Mouse (Mus musculus) kidney, embryonic 16.5 days (tissue): ENCODE measurements around the gene Plekha7. TPM values are rescaled to one million over a fixed set of nuclear protein-coding genes. Genes with fewer than 3 reads are reported as not detected.

ENCODE experiments used
- ATAC-seq: fragments of 200-750 bp; cut with Nextera tagmentation; 2 replicates; pipeline ENCODE4 v1.8.0; 2017; ENCODE audit warnings: moderate TSS enrichment; ENCODE audit not compliant: low FRiP score, low TSS enrichment
- H3K27ac ChIP-seq: fragments of 300-500 bp; sonication (generic); 2 replicates; pipeline ENCODE4 v1.5.1; 2014; ENCODE audit warnings: low read length
- H3K27me3 ChIP-seq: fragments of 300-500 bp; sonication (generic); 2 replicates; pipeline ENCODE4 v1.6.1; 2014; ENCODE audit warnings: low read length, control low read depth, mixed read lengths; ENCODE audit not compliant: insufficient read depth
- H3K36me3 ChIP-seq: fragments of 300-500 bp; sonication (generic); 2 replicates; pipeline ENCODE4 v1.6.1; 2014; ENCODE audit warnings: low read length, control low read depth, mixed read lengths; ENCODE audit not compliant: insufficient read depth
- H3K4me1 ChIP-seq: fragments of 300-500 bp; sonication (generic); 2 replicates; pipeline ENCODE4 v1.6.1; 2014; ENCODE audit warnings: low read length, control low read depth, mixed read lengths; ENCODE audit not compliant: insufficient read depth
- H3K4me2 ChIP-seq: fragments of 300-500 bp; sonication (generic); replicated peaks from 2 replicates; pipeline ENCODE4 v1.6.1; 2014; ENCODE audit warnings: low read depth, low read length
- H3K4me3 ChIP-seq: fragments of 300-500 bp; sonication (generic); 2 replicates; pipeline ENCODE4 v1.5.1; 2014; ENCODE audit warnings: mild to moderate bottlenecking, low read length
- H3K9ac ChIP-seq: fragments of 300-500 bp; sonication (generic); replicated peaks from 2 replicates; pipeline ENCODE4 v1.6.1; 2014; ENCODE audit warnings: low read length
- H3K9me3 ChIP-seq: fragments of 300-500 bp; sonication (generic); 2 replicates; pipeline ENCODE4 v1.6.1; 2016; ENCODE audit warnings: low read length, control low read depth
- WGBS: fragments of 180-500 bp; shearing (Covaris S2); extraction: QIAGEN DNeasy Blood & Tissue Kit; methylation state at CpG from one replicate; pipeline ENCODE4 v1.1.7; 2014; 5-methylcytosine and 5-hydroxymethylcytosine counted together
- polyA plus RNA-seq: library from polyadenylated mRNA; unstranded; fragments of >200 nt; fragmentation: Nextera tagmentation; extraction: Ambion mirVana; gene quantifications from 2 replicates; pipeline ENCODE4 v1.2.1, GENCODE M21; 2015

The Plekha7 gene
- polyA plus RNA-seq, 1 experiment from 2014 or later = 13.1 TPM

DNA sequence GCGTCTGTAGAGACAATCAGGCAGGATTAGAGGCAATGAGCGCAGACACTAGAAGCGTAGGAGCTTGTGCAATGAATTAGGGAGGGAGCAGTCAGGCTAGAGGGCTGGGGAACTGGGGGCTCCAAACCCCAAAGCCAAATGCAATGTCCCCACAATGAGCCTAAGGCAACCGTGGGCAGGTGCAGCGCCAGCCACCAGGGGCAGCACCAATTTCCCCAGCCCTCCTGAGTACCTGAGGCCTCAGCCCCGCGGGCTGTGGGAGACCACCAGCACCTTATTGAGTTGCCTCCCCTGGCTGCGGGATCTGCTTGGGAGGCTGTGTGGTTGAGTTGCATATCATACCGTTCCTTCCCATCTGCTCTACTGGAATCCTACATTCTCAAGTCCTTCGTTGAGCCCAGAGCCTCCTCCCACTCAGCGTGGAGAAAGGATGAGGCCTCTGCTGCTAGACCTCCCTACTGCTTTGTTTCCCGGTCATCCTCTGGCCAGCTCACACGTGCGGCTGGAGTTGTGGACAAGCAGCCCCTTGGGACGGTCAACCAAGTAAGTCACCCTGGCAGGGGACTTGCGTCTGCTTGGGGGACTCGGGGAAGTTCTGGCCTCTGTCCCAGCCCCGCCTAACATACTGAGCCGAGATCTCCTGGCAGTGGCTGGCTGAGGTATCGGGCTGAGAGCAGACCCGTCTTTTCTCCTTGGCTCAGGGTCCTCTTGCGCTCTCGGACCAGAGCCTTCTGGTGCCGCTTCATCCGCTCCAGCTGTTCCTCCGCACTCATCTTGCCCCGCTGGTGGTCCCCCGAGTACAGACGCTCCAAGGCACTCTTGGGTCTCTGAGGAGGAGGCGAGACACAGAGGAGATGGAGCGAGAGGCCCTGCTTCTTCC, 173.5 kb downstream of the Plekha7 start:
- Histone ChIP-seq H3K4me2 (no peak overlapping the region), H3K4me1 (no peaks in the 10 kb centered on the region), H3K4me3 (no peak overlapping the region), H3K36me3 (0 out of 2 replicates have a peak, but pooled peaks cover 2% of the 10 kb centered on the region), H3K9ac (no peak overlapping the region), H3K9me3 (no peaks in the 10 kb centered on the region), H3K27ac (no peak overlapping the region), H3K27me3 (no peaks in the 10 kb centered on the region)
- WGBS = 76% methylated on average over 31 of the region's 31 CpGs
- 0 out of 2 replicates have a peak, but pooled peaks have one; percentile 32 for ATAC-seq

- Histone ChIP-seq H3K27ac (no peak overlapping the region), H3K9me3 (no peaks in the 10 kb centered on the region), H3K4me3 (no peak overlapping the region), H3K4me1 (no peaks in the 10 kb centered on the region), H3K36me3 (peaks cover 5% of the 10 kb centered on the region; the same call in 1 of the 2 replicates), H3K4me2 (no peak overlapping the region), H3K9ac (no peak overlapping the region), H3K27me3 (no peaks in the 10 kb centered on the region)
- WGBS = 2% methylated on average over 5 of the region's 5 CpGs
- peak; percentile 47; the same call in 1 of the 2 replicates for ATAC-seq
Observed at GRCm38 (mm10) chr7:116132078-116132477, 176.1 kb downstream of the Plekha7 start.

DNA sequence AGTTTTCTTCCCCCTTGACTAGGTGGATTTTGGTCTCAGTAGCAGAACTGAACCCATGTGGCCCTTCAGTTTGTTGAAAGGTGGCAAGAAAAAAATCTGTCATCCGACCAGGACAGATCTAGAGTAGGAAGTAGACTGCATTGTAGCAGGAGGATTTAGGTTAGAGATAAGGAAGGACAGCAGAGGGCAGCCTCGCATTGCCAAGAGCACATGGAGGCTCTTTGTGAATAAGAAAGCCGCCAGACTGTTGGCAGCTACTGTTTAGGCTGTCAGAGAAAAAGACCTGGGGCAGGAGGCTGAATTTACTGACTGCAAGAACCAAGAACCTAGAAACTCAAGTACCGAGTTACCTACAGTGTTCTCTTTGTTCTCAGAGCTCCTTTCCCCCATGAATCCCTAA, 176.8 kb downstream of the Plekha7 start:
- 28% methylated on average over 4 of the region's 4 CpGs for WGBS
- no peak overlapping the region for H3K9ac ChIP-seq
- H3K36me3 ChIP-seq = peaks cover 5% of the 10 kb centered on the region; the same call in 1 of the 2 replicates
- no peak overlapping the region for H3K27ac ChIP-seq
- H3K9me3 ChIP-seq = no peaks in the 10 kb centered on the region
- no peak overlapping the region for H3K4me2 ChIP-seq
- H3K4me1 ChIP-seq = no peaks in the 10 kb centered on the region
- no peak overlapping the region for H3K4me3 ChIP-seq
- H3K27me3 ChIP-seq = no peaks in the 10 kb centered on the region
- no peak for ATAC-seq

DNA sequence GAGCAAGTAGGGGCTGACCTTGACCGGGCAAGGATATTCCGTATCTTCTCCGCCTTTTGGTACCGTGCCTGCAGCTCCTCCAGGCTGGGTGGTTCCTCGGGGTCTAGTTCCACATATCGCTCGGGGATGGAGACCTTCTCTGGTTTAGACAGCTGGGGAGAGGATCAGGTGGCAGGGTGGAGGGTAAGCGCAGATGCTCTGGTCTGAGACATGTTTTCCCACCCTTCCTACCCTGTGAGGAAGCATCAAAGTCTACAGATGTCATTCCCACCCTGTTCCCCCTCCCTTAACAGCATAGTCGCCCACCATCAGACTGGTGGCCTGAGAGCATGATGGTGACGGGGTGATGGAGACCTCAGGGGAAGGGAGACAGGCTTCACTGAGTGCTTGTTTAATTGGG, 178.8 kb downstream of the Plekha7 start:
- peak; percentile 51; the same call in 1 of the 2 replicates for ATAC-seq
- Histone ChIP-seq H3K9me3 (no peaks in the 10 kb centered on the region), H3K4me2 (no peak overlapping the region), H3K4me3 (no peak overlapping the region), H3K27me3 (no peaks in the 10 kb centered on the region), H3K4me1 (no peaks in the 10 kb centered on the region), H3K9ac (no peak overlapping the region), H3K36me3 (peaks cover 3% of the 10 kb centered on the region; the same call in 1 of the 2 replicates), H3K27ac (no peak overlapping the region)
- 66% methylated on average over 10 of the region's 10 CpGs for whole genome bisulfite sequencing

GRCm38 (mm10) chr7:116128286-116128685, 179.9 kb downstream of the Plekha7 start:
- Histone ChIP-seq H3K27ac (no peak overlapping the region), H3K4me1 (no peaks in the 10 kb centered on the region), H3K4me3 (no peak overlapping the region), H3K4me2 (no peak overlapping the region), H3K9ac (no peak overlapping the region), H3K9me3 (no peaks in the 10 kb centered on the region), H3K27me3 (no peaks in the 10 kb centered on the region), H3K36me3 (peaks cover 3% of the 10 kb centered on the region; the same call in 1 of the 2 replicates)
- ATAC-seq = no peak
- 91% methylated on average over 8 of the region's 8 CpGs for WGBS

GRCm38 (mm10) chr7:116127052-116127451, 181.1 kb downstream of the Plekha7 start:
- no peak overlapping the region for H3K4me3 ChIP-seq
- no peaks in the 10 kb centered on the region for H3K9me3 ChIP-seq
- H3K36me3 ChIP-seq = peaks cover 3% of the 10 kb centered on the region; the same call in 1 of the 2 replicates
- no peak for ATAC-seq
- no peaks in the 10 kb centered on the region for H3K4me1 ChIP-seq
- no peak overlapping the region for H3K9ac ChIP-seq
- no peaks in the 10 kb centered on the region for H3K27me3 ChIP-seq
- no peak overlapping the region for H3K4me2 ChIP-seq
- WGBS = 59% methylated on average over 2 of the region's 2 CpGs
- H3K27ac ChIP-seq = no peak overlapping the region

GRCm38 (mm10) chr7:116125671-116126070, 182.5 kb downstream of the Plekha7 start:
- peaks cover 3% of the 10 kb centered on the region; the same call in 1 of the 2 replicates for H3K36me3 ChIP-seq
- H3K4me2 ChIP-seq = no peak overlapping the region
- no peak for ATAC-seq
- H3K4me3 ChIP-seq = no peak overlapping the region
- 63% methylated on average over 7 of the region's 7 CpGs for WGBS
- no peaks in the 10 kb centered on the region for H3K4me1 ChIP-seq
- H3K9ac ChIP-seq = no peak overlapping the region
- H3K9me3 ChIP-seq = no peaks in the 10 kb centered on the region
- no peak overlapping the region for H3K27ac ChIP-seq
- no peaks in the 10 kb centered on the region for H3K27me3 ChIP-seq

DNA sequence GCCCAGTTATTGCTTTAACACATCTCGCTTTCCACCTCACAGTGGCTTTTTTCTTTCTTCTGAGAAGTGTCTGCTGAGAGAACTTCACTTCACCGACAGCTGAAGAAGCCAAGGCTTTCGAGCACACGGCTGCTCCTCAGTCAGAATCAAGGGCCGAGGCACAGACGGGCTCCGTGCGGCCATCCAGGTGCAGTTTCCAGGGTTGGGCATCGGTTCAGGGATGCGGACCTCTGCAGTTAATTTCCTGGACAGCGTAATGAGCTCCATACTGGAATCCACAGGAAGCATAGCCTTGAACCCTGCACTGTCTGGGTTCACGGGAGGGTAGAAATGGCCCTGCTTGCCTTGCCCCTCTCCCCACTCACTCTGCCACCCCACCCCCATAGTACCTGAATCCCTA, 184.1 kb downstream of the Plekha7 start:
- peaks cover 5% of the 10 kb centered on the region; the same call in 1 of the 2 replicates for H3K9me3 ChIP-seq
- no peak overlapping the region for H3K9ac ChIP-seq
- peaks cover under 1% of the 10 kb centered on the region; the same call in 1 of the 2 replicates for H3K36me3 ChIP-seq
- no peak overlapping the region for H3K4me2 ChIP-seq
- no peak for ATAC-seq
- H3K27me3 ChIP-seq = no peaks in the 10 kb centered on the region
- 85% methylated on average over 12 of the region's 12 CpGs for WGBS
- no peak overlapping the region for H3K4me3 ChIP-seq
- no peaks in the 10 kb centered on the region for H3K4me1 ChIP-seq
- H3K27ac ChIP-seq = no peak overlapping the region

DNA sequence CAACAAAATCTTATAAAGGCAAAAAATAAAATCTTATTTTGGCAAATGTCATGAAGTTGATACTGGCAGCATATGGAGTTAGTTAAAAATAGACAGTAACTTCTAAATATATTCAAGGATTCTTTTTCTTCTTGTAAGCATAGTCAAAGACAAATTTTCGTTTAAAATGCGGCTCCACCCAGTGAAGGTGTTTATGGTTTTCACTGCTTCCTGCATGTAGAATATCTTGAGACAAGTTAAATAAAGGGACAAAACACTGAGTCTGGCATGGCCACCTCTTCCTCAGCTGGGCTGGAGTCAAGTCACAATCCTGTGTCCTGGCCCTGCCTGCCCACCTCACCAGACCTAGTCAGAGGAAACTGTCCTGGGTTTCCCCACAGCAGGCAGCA, 184.6 kb downstream of the Plekha7 start:
- 90% methylated on average over 2 of the region's 2 CpGs for WGBS
- no peak overlapping the region for H3K27ac ChIP-seq
- H3K4me3 ChIP-seq = no peak overlapping the region
- no peak overlapping the region for H3K4me2 ChIP-seq
- ATAC-seq = no peak
- no peak overlapping the region for H3K9ac ChIP-seq
- no peaks in the 10 kb centered on the region; the same call in 1 of the 2 replicates for H3K36me3 ChIP-seq
- no peaks in the 10 kb centered on the region for H3K4me1 ChIP-seq
- H3K9me3 ChIP-seq = peaks cover 5% of the 10 kb centered on the region; the same call in 1 of the 2 replicates
- H3K27me3 ChIP-seq = no peaks in the 10 kb centered on the region
